Mouse (Mus musculus) kidney, postnatal 0 days (tissue): ENCODE data around the gene Cacna2d3. TPM values are rescaled to one million over a fixed set of nuclear protein-coding genes. Genes with fewer than 3 reads are reported as not detected.
A peak's percentile ranks its signal among the peaks of the same experiment; 100 is the strongest.

Source experiments
- ATAC-seq: fragments of 200-750 bp; cut with Nextera tagmentation; replicated peaks from 2 replicates; pipeline ENCODE4 v1.8.0; 2017; ENCODE audit warnings: low read depth, moderate number of reproducible peaks, moderate TSS enrichment, moderate library complexity; ENCODE audit not compliant: low FRiP score
- DNase-seq: peaks from one replicate; pipeline ENCODE4 v3.0.0-alpha.2; 2016; ENCODE audit warnings: low spot score
- H3K27ac ChIP-seq: fragments of 300-500 bp; sonication (generic); 2 replicates; pipeline ENCODE4 v1.5.1; 2014; ENCODE audit warnings: mild to moderate bottlenecking
- H3K27me3 ChIP-seq: fragments of 300-500 bp; sonication (generic); 2 replicates; pipeline ENCODE4 v1.6.1; 2014; ENCODE audit warnings: low read length, mixed read lengths; ENCODE audit not compliant: insufficient read depth
- H3K36me3 ChIP-seq: fragments of 300-500 bp; sonication (generic); 2 replicates; pipeline ENCODE4 v1.6.1; 2014; ENCODE audit warnings: low read length, mixed read lengths; ENCODE audit not compliant: insufficient read depth
- H3K4me1 ChIP-seq: fragments of 300-500 bp; sonication (generic); replicated peaks from 2 replicates; pipeline ENCODE4 v1.6.1; 2014; ENCODE audit warnings: antibody characterized with exemption, low read length, mixed read lengths; ENCODE audit not compliant: insufficient read depth
- H3K4me2 ChIP-seq: fragments of 300-500 bp; sonication (generic); 2 replicates; pipeline ENCODE4 v1.6.1; 2014; ENCODE audit warnings: mild to moderate bottlenecking, low read length, moderate library complexity, mixed read lengths
- H3K4me3 ChIP-seq: fragments of 300-500 bp; sonication (generic); replicated peaks from 2 replicates; pipeline ENCODE4 v1.5.1; 2014; ENCODE audit warnings: low read depth, low read length
- H3K9ac ChIP-seq: fragments of 300-500 bp; sonication (generic); 2 replicates; pipeline ENCODE4 v1.6.1; 2014; ENCODE audit warnings: low read depth, low read length
- H3K9me3 ChIP-seq: fragments of 300-500 bp; sonication (generic); replicated peaks from 2 replicates; pipeline ENCODE4 v1.6.1; 2016; ENCODE audit warnings: low read length, inconsistent platforms, mixed read lengths
- CTCF ChIP-seq: IDR thresholded peaks from 2 replicates; pipeline ENCODE4 v1.5.1; 2016; ENCODE audit warnings: antibody characterized with exemption, low read depth, mild to moderate bottlenecking, moderate library complexity
- WGBS: fragments of 180-500 bp; shearing (Covaris S2); extraction: QIAGEN DNeasy Blood & Tissue Kit; methylation state at CpG from one replicate; pipeline ENCODE4 v1.1.7; 2014; 5-methylcytosine and 5-hydroxymethylcytosine counted together
- polyA plus RNA-seq: library from polyadenylated mRNA; unstranded; fragments of >200 nt; fragmentation: Nextera tagmentation; extraction: Ambion mirVana; gene quantifications from 2 replicates; pipeline ENCODE4 v1.2.1, GENCODE M21; 2015

Cacna2d3 gene
- polyA plus RNA-seq, 1 experiment from 2014 or later, result 1.8 TPM

DNA sequence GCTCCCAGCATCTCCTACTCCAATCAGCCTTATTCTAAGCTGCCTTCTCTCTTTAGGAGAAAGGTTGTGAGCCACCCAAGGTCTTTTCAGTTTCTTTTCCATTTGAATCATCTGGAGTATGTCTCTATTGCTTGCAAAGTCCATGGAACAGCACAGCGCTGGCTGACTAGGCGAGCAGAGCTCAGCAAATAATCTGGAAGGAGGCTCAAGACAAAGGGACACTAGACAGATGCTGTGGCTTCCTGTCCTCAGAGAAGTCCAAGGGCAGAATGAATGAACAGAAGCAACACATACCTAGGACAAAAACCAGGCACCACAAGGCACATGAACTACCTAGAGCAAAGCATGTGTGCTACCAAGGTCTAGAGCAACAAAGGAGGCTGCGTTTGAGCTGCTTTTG is 328.8 kb downstream of the Cacna2d3 start:
- Histone ChIP-seq H3K4me3 (no peak overlapping the region), H3K4me2 (no peak overlapping the region), H3K27me3 (no peaks in the 10 kb centered on the region), H3K36me3 (no peaks in the 10 kb centered on the region), H3K4me1 (no peaks in the 10 kb centered on the region), H3K27ac (no peak overlapping the region), H3K9me3 (no peaks in the 10 kb centered on the region), H3K9ac (no peak overlapping the region)
- DNase-seq, result no peak
- WGBS, result 97% methylated on average over 3 of the region's 3 CpGs
- no peak for ATAC-seq
- no peak for TF ChIP-seq CTCF

GRCm38 (mm10) chr14:29391489-29391888 is 330.2 kb downstream of the Cacna2d3 start:
- no peak for DNase-seq
- H3K9ac ChIP-seq, result no peak overlapping the region
- 81% methylated on average over 2 of the region's 2 CpGs for WGBS
- H3K9me3 ChIP-seq, result no peaks in the 10 kb centered on the region
- H3K4me1 ChIP-seq, result no peaks in the 10 kb centered on the region
- no peak overlapping the region for H3K4me3 ChIP-seq
- H3K36me3 ChIP-seq, result no peaks in the 10 kb centered on the region
- ATAC-seq, result no peak
- no peaks in the 10 kb centered on the region for H3K27me3 ChIP-seq
- H3K4me2 ChIP-seq, result no peak overlapping the region
- TF ChIP-seq CTCF, result no peak
- H3K27ac ChIP-seq, result no peak overlapping the region

DNA sequence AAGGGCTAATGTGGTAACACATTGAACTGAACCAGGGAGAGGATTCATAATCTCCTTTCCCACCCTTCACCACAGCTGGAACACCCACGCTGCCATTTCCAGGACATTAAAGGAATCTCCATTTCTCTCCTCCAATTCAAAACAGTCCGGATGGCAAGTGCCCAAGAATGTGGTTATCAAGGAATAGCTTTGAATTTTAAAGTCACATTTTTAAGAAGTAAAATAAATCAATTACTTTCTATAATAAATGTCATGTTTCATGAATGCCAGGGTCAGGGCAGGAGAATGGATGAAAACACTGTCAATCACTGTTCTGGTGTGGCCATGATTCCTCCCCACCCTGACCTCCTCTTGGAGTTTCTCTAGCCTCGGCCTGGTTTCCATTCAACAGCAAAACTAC is 333.9 kb downstream of the Cacna2d3 start:
- no peaks in the 10 kb centered on the region for H3K27me3 ChIP-seq
- no peaks in the 10 kb centered on the region for H3K4me1 ChIP-seq
- no peak overlapping the region for H3K4me3 ChIP-seq
- no peak overlapping the region for H3K27ac ChIP-seq
- 72% methylated on average over 3 of the region's 3 CpGs for WGBS
- H3K9ac ChIP-seq, result no peak overlapping the region
- H3K4me2 ChIP-seq, result no peak overlapping the region
- ATAC-seq, result no peak
- no peak for TF ChIP-seq CTCF
- H3K9me3 ChIP-seq, result no peaks in the 10 kb centered on the region
- peak; percentile 34 for DNase-seq
- no peaks in the 10 kb centered on the region for H3K36me3 ChIP-seq

DNA sequence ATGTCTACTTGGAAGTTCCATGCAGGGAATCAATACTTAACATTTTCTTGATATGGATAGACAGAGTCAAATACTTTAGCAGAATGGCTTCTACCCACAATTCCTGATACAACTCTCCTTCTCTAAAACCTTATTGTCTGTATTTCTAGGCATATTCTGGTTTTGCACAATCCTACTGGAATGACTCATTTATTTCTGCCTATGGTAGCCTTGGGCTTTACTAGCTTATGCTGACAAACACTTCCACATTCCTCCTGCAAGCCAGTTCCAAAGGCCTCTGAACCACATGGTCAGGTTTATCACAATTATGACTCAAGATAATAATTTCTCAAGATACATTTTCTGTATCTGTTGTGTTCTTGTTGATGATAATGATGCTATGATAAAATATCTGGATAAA is 336.2 kb downstream of the Cacna2d3 start:
- H3K36me3 ChIP-seq, result no peaks in the 10 kb centered on the region

GRCm38 (mm10) chr14:29382786-29383185 is 338.9 kb downstream of the Cacna2d3 start:
- H3K9ac ChIP-seq, result no peak overlapping the region
- H3K4me1 ChIP-seq, result no peaks in the 10 kb centered on the region
- H3K4me3 ChIP-seq, result no peak overlapping the region
- H3K9me3 ChIP-seq, result no peaks in the 10 kb centered on the region
- H3K4me2 ChIP-seq, result no peak overlapping the region
- WGBS, result 55% methylated on average over 2 of the region's 2 CpGs
- H3K36me3 ChIP-seq, result no peaks in the 10 kb centered on the region
- no peaks in the 10 kb centered on the region for H3K27me3 ChIP-seq
- no peak for ATAC-seq
- DNase-seq, result no peak
- no peak for TF ChIP-seq CTCF
- H3K27ac ChIP-seq, result no peak overlapping the region

More for the DNA sequence above, 336.2 kb downstream of the Cacna2d3 start:
- Histone ChIP-seq H3K9me3 (no peaks in the 10 kb centered on the region), H3K4me3 (no peak overlapping the region), H3K4me1 (no peaks in the 10 kb centered on the region), H3K27ac (no peak overlapping the region), H3K27me3 (no peaks in the 10 kb centered on the region), H3K4me2 (no peak overlapping the region), H3K9ac (no peak overlapping the region)
- no peak for TF ChIP-seq CTCF
- DNase-seq (no peak), ATAC-seq (no peak)

- Histone ChIP-seq H3K27ac (no peak overlapping the region), H3K9ac (no peak overlapping the region), H3K4me2 (no peak overlapping the region), H3K4me1 (no peaks in the 10 kb centered on the region), H3K9me3 (no peaks in the 10 kb centered on the region), H3K27me3 (no peaks in the 10 kb centered on the region), H3K36me3 (no peaks in the 10 kb centered on the region), H3K4me3 (no peak overlapping the region)
- no peak for TF ChIP-seq CTCF
- WGBS, result 44% methylated on average over 5 of the region's 5 CpGs
- ATAC-seq, result no peak
- DNase-seq, result peak; percentile 8
Observed at GRCm38 (mm10) chr14:29366911-29367310, 354.8 kb downstream of the Cacna2d3 start.

DNA sequence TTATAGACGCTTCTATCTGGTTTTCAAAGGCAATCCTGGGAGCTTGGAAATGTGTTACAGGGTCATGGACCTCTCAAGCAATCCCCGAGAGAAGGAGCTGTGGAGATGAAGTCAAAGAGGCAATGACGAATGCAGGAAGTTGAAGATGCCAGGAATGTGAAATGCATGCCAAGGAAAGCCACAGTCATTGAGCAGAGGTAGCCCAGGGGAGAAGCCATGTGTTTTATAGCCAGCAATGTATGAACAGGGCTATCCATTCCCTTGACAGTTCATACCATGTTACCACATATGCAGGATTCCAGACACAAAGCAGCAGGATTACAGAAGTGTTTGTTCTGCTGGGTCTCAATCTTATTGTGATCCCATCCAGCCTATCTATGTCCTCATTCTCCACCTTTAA is 359.2 kb downstream of the Cacna2d3 start:
- no peaks in the 10 kb centered on the region for H3K27me3 ChIP-seq
- no peak overlapping the region for H3K9ac ChIP-seq
- H3K4me3 ChIP-seq, result no peak overlapping the region
- TF ChIP-seq CTCF, result no peak
- no peak overlapping the region for H3K27ac ChIP-seq
- WGBS, result 27% methylated on average over 3 of the region's 3 CpGs
- DNase-seq, result peak; percentile 15
- H3K9me3 ChIP-seq, result no peaks in the 10 kb centered on the region
- ATAC-seq, result no peak
- H3K36me3 ChIP-seq, result no peaks in the 10 kb centered on the region
- H3K4me1 ChIP-seq, result no peaks in the 10 kb centered on the region
- H3K4me2 ChIP-seq, result no peak overlapping the region
